In the genomic region with DNA sequence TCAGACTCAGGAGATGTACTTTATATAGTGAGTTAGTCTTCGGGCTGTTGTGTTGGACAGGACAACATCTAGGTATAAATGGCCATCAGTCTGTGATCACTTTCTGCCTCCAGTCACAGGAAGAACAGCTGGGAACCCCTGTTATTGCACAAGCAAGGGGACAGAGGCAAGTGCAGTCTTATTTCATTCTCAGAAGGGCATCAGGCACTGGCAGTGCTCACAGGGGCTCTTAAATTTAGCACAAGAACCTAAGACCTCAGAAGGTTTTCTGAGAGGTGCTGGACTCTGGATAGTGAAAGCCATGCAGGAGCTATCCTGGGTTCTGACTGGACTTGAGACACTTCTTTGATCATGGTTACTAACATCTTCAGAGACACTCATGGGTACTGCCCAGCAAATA, we compare ENCODE assay signal across 25 mouse cellular contexts.
"Had no signal": no experiment of that assay in that cellular context is flagged by ENCODE, and none has a peak within 500 bp of the region (broad histone marks: within the 10 kb centered on the region; RNA-seq: fewer than 3 reads in every experiment).

No protein-coding gene starts in this region.

- H3K4me3 ChIP-seq: heart, embryonic 12.5 days; heart, embryonic 13.5 days; heart, embryonic 15.5 days; hindbrain, embryonic 10.5 days; hindbrain, embryonic 12.5 days; hindbrain, embryonic 13.5 days; hindbrain, embryonic 15.5 days; intestine, embryonic 15.5 days; kidney, embryonic 15.5 days; layer of hippocampus, adult 2 months; left cerebral cortex, adult 2 months had no signal

- H3K27ac ChIP-seq: heart, embryonic 13.5 days; heart, embryonic 15.5 days; hindbrain, embryonic 10.5 days; hindbrain, embryonic 12.5 days; hindbrain, embryonic 13.5 days; hindbrain, embryonic 14.5 days; hindbrain, embryonic 15.5 days; hindbrain, postnatal 0 days; intestine, embryonic 15.5 days; kidney, embryonic 15.5 days; kidney, postnatal 0 days; layer of hippocampus, adult 2 months; left cerebral cortex, adult 2 months had no signal

- DNase-seq: heart, postnatal 10 days; heart, postnatal 14 days; heart, postnatal 36 days; heart, postnatal 4 days; kidney, adult 2 months; kidney, adult 9 months; kidney, postnatal 10 days; kidney, postnatal 14 days; kidney, postnatal 4 days; layer of hippocampus, adult 9-11 months; layer of hippocampus, postnatal 36 days had no signal
